Mouse (Mus musculus): ENCODE measurements around the gene Celsr2. TPM values are rescaled to one million over a fixed set of nuclear protein-coding genes. Genes with fewer than 3 reads are reported as not detected.

The Celsr2 gene
- polyA plus RNA-seq, 1 experiment = not detected

- Histone ChIP-seq H3ac (ENCODE audit: control insufficient read depth, insufficient read length, low read depth) (no peak overlapping the region), H3K27me3 (ENCODE audit: control insufficient read depth, insufficient read depth, insufficient read length) (no peaks in the 10 kb centered on the region), H3K79me3 (ENCODE audit: low read depth) (peaks cover 20% of the 10 kb centered on the region), H3K4me3 (ENCODE audit: insufficient read depth, poor library complexity, severe bottlenecking) (no peak overlapping the region), H3K79me2 (ENCODE audit: control insufficient read depth, insufficient read depth) (peaks cover 31% of the 10 kb centered on the region), H3K36me3 (ENCODE audit: control insufficient read depth, insufficient read depth) (peaks cover 90% of the 10 kb centered on the region)
- TF ChIP-seq CTCF (IDR thresholded peaks at IDR 0.05; ENCODE audit: control insufficient read depth, insufficient read depth, insufficient read length) = no peak
- no peak for TF ChIP-seq MYOD1 (IDR thresholded peaks at IDR 0.05; ENCODE audit: control insufficient read depth, insufficient read length, low read depth)
- no peak for TF ChIP-seq CEBPB (IDR thresholded peaks at IDR 0.05; ENCODE audit: low read depth)
Measured at GRCm38 (mm10) chr3:108433881-108434495, 18.6 kb upstream of the Celsr2 start.

GRCm38 (mm10) chr3:108433188-108433880 is 18.0 kb upstream of the Celsr2 start:
- H3K79me3 ChIP-seq (ENCODE audit: low read depth) = peaks cover 14% of the 10 kb centered on the region
- no peak overlapping the region for H3K4me3 ChIP-seq (ENCODE audit: insufficient read depth, poor library complexity, severe bottlenecking)

GRCm38 (mm10) chr3:108432542-108433187 is 17.3 kb upstream of the Celsr2 start:
- peaks cover 18% of the 10 kb centered on the region for H3K79me2 ChIP-seq (ENCODE audit: control insufficient read depth, insufficient read depth)
- no peak overlapping the region for H3ac ChIP-seq (ENCODE audit: control insufficient read depth, insufficient read length, low read depth)
- H3K27me3 ChIP-seq (ENCODE audit: control insufficient read depth, insufficient read depth, insufficient read length) = no peaks in the 10 kb centered on the region
- no peak overlapping the region for H3K4me3 ChIP-seq (ENCODE audit: insufficient read depth, poor library complexity, severe bottlenecking)
- H3K36me3 ChIP-seq (ENCODE audit: control insufficient read depth, insufficient read depth) = peaks cover 91% of the 10 kb centered on the region
- TF ChIP-seq MYOG (IDR thresholded peaks at IDR 0.05; ENCODE audit: control insufficient read depth, extremely low read depth, insufficient read length) (no peak), MAX (IDR thresholded peaks at IDR 0.05) (no peak), CTCF (IDR thresholded peaks at IDR 0.05; ENCODE audit: control insufficient read depth, insufficient read depth, insufficient read length) (no peak), FOSL1 (IDR thresholded peaks at IDR 0.05; ENCODE audit: insufficient read depth, low read length, poor library complexity, severe bottlenecking) (no peak), CEBPB (IDR thresholded peaks at IDR 0.05; ENCODE audit: low read depth) (no peak), MYOD1 (IDR thresholded peaks at IDR 0.05; ENCODE audit: control insufficient read depth, insufficient read length, low read depth) (no peak), USF1 (IDR thresholded peaks at IDR 0.05; ENCODE audit: low read depth) (no peak)
- peaks cover 9% of the 10 kb centered on the region for H3K79me3 ChIP-seq (ENCODE audit: low read depth)

More at GRCm38 (mm10) chr3:108433188-108433880, 18.0 kb upstream of the Celsr2 start:
- no peak overlapping the region for H3ac ChIP-seq (ENCODE audit: control insufficient read depth, insufficient read length, low read depth)
- H3K27me3 ChIP-seq (ENCODE audit: control insufficient read depth, insufficient read depth, insufficient read length) = no peaks in the 10 kb centered on the region
- TF ChIP-seq MAX (IDR thresholded peaks at IDR 0.05) (no peak), MYOG (IDR thresholded peaks at IDR 0.05; ENCODE audit: control insufficient read depth, extremely low read depth, insufficient read length) (no peak), FOSL1 (IDR thresholded peaks at IDR 0.05; ENCODE audit: insufficient read depth, low read length, poor library complexity, severe bottlenecking) (no peak), USF1 (IDR thresholded peaks at IDR 0.05; ENCODE audit: low read depth) (no peak), CTCF (IDR thresholded peaks at IDR 0.05; ENCODE audit: control insufficient read depth, insufficient read depth, insufficient read length) (no peak), CEBPB (IDR thresholded peaks at IDR 0.05; ENCODE audit: low read depth) (no peak), MYOD1 (IDR thresholded peaks at IDR 0.05; ENCODE audit: control insufficient read depth, insufficient read length, low read depth) (no peak)
- H3K36me3 ChIP-seq (ENCODE audit: control insufficient read depth, insufficient read depth) = peaks cover 90% of the 10 kb centered on the region
- peaks cover 24% of the 10 kb centered on the region for H3K79me2 ChIP-seq (ENCODE audit: control insufficient read depth, insufficient read depth)

- no peak for TF ChIP-seq USF1 (IDR thresholded peaks at IDR 0.05; ENCODE audit: low read depth)
- no peak for TF ChIP-seq MYOD1 (IDR thresholded peaks at IDR 0.05; ENCODE audit: control insufficient read depth, insufficient read length, low read depth)
- TF ChIP-seq FOSL1 (IDR thresholded peaks at IDR 0.05; ENCODE audit: insufficient read depth, low read length, poor library complexity, severe bottlenecking) = no peak
- no peak for TF ChIP-seq MYOG (IDR thresholded peaks at IDR 0.05; ENCODE audit: control insufficient read depth, extremely low read depth, insufficient read length)
- TF ChIP-seq MAX (IDR thresholded peaks at IDR 0.05) = no peak
- no peak for TF ChIP-seq CEBPB (IDR thresholded peaks at IDR 0.05; ENCODE audit: low read depth)
- no peak for TF ChIP-seq CTCF (IDR thresholded peaks at IDR 0.05; ENCODE audit: control insufficient read depth, insufficient read depth, insufficient read length)
Measured at GRCm38 (mm10) chr3:108425624-108426018, 10.3 kb upstream of the Celsr2 start.

GRCm38 (mm10) chr3:108424944-108425623 is 9.7 kb upstream of the Celsr2 start:
- no peaks in the 10 kb centered on the region for H3K79me3 ChIP-seq (ENCODE audit: low read depth)
- peaks cover 50% of the 10 kb centered on the region for H3K36me3 ChIP-seq (ENCODE audit: control insufficient read depth, insufficient read depth)
- H3K79me2 ChIP-seq (ENCODE audit: control insufficient read depth, insufficient read depth) = no peaks in the 10 kb centered on the region
- no peaks in the 10 kb centered on the region for H3K27me3 ChIP-seq (ENCODE audit: control insufficient read depth, insufficient read depth, insufficient read length)
- no peak overlapping the region for H3ac ChIP-seq (ENCODE audit: control insufficient read depth, insufficient read length, low read depth)
- TF ChIP-seq MYOG (IDR thresholded peaks at IDR 0.05; ENCODE audit: control insufficient read depth, extremely low read depth, insufficient read length) (no peak), CTCF (IDR thresholded peaks at IDR 0.05; ENCODE audit: control insufficient read depth, insufficient read depth, insufficient read length) (no peak)
- H3K4me3 ChIP-seq (ENCODE audit: insufficient read depth, poor library complexity, severe bottlenecking) = no peak overlapping the region

More at GRCm38 (mm10) chr3:108425624-108426018, 10.3 kb upstream of the Celsr2 start:
- Histone ChIP-seq H3ac (ENCODE audit: control insufficient read depth, insufficient read length, low read depth) (no peak overlapping the region), H3K4me3 (ENCODE audit: insufficient read depth, poor library complexity, severe bottlenecking) (no peak overlapping the region), H3K36me3 (ENCODE audit: control insufficient read depth, insufficient read depth) (peaks cover 55% of the 10 kb centered on the region), H3K79me3 (ENCODE audit: low read depth) (no peaks in the 10 kb centered on the region), H3K27me3 (ENCODE audit: control insufficient read depth, insufficient read depth, insufficient read length) (no peaks in the 10 kb centered on the region), H3K79me2 (ENCODE audit: control insufficient read depth, insufficient read depth) (no peaks in the 10 kb centered on the region)
